Mouse (Mus musculus) kidney, adult 2 months (tissue): ENCODE results near the gene Stk4.

Source experiments
- CTCF ChIP-seq: fragments of 200-500 bp; conservative IDR thresholded peaks from 2 replicates; pipeline ENCODE4 v1.5.1; 2011; ENCODE audit warnings: low read depth, mild to moderate bottlenecking, control low read depth, low read length, moderate library complexity, mixed read lengths; ENCODE audit not compliant: insufficient read depth, insufficient read length
- POLR2A ChIP-seq: fragments of 200-500 bp; IDR thresholded peaks from one replicate; pipeline ENCODE4 v1.6.1; 2011; ENCODE audit warnings: low read depth, low read length, control low read depth

DNA sequence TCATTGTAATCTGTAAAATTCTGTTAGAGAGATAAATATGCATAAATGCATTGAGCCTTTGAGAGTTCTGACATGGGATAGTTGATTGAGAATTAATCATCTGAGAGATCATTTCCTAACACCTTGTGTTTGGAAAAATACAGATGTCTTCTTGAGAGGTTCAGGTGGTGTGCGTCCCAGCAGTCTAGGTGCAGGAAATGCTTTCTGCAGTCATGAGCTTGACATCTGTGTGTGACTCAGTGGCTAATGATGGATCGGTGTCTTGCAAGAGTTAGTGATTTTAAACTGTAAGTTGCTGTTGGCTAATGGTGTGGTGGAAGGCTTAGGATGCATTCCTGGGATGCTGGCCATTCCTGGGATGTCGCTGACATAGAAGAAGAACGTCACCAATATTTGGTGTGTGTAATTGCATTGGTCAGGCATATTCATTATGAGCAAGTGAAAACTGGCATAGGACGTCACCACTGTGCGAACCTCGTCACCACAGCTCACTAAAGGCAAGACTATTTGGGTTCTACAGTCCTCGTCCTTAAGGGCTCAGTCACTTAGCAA lies 6.8 kb downstream of the Stk4 start:
- TF ChIP-seq CTCF (no peak), POLR2A (no peak)
